Mouse (Mus musculus) urinary bladder, postnatal 25 days (tissue): Measurements from ENCODE around the gene Slitrk6.

Source experiments
- DNase-seq: peaks from one replicate; pipeline ENCODE4 v3.0.0; 2022; ENCODE audit warnings: low spot score

Gene Slitrk6

DNA sequence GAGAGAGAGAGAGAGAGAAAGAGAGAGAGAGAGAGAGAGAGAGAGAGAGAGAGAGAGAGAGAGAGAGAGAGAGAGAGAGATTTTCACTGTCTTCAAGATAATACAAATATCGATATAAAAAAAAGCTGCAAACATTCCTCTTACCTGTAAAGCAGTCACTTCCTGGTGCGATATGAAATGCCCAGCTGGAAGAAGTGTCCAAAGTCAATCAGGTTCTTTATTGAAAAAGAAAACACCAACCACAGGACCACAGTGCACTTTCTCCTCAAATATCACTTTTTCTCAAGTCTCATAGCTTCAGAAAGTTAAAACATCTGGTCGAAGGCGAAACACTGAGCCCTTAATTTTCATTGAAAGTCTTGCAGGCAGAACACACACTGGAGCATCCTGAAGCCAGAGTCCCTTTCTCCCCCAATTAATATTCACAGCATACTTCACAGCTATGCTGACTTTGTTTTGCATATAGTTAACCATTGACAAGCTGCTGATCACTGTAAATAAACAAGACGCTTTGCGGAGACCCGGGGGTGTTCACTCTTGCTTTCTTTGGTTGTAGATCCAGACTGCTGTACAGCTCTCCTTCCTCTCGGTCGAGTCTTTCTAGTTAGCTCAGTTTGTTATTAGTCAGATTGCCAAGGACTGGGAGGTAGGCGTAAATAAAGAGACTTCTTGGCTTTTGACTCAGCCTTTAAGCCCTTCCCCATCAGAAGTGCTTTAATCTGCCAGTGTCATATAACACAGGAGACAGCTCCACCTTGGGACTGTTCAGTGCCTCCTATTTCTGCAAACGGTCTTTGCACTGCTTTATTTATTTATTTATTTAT, at the start of gene Slitrk6:
Gene Slitrk6, minus strand, starts transcription at position 666 of the 824 bp plus-strand sequence.
- no peak for DNase-seq

DNA sequence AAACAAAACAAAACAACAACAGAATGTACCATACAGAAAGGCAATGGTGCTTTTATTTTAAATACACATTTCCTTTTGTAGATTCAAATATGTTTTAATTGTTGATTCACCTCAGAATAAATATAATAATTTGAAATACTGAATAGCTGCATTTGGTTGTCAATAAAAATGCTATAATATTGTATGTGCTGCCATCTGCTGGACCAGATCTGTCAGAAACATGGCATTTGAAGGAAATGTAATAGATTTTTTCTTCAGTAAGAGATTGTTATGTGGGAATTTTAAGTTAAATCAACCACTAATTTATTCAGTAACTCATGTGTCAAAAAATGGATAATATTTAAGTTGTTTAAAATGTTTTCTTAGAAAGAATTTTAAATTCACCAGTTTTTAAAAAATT, 22.6 kb upstream of the Slitrk6 start:
- no peak for DNase-seq

DNA sequence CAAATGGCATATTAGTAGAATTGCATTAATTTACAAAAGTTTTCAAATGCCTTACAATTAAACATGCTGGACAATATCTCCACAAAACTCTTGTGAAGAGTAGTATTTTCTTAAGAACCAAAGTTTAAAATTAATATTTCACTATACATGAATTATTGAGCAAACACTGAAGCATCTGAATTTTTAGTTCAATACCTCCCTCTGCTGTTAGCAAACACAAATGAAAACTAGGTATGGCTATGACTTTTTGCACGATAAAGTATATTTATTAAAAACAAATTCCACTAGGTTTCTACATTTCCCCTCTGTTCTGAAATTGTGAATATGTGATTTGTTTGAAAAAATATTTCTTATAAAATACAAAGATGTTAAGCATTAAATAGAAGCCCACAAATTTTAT, 15.7 kb upstream of the Slitrk6 start:
- DNase-seq = no peak

DNA sequence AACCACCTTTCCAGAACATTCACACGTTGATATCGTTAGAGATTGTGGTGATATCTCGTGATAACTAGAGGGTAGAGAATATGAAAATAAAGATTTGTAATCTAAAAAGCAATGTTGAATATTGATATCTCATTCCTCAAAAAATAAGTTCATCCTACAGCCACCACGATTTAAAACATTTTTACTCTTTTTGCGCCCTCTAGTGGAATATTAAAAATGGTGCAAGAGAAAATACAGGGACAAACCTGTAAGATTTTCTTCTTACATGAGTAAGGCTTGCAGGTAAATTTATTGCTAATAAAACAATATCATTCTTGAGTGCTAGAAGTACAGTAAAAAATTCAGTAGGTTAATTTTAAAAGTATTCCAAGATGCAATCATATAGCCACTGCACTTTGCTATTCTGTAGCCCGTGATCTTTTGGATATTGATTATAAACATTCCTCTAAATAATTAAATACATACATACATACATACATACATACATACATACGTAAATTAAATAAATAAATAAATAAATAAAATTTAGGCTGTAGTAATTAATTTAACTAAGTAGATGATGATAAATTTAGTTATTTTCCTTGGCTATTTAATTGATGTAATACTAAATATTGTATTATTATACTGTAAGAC, 7.8 kb upstream of the Slitrk6 start:
- no peak for DNase-seq

GRCm38 (mm10) chr14:110760909-110761308, 6.0 kb upstream of the Slitrk6 start:
- no peak for DNase-seq

DNA sequence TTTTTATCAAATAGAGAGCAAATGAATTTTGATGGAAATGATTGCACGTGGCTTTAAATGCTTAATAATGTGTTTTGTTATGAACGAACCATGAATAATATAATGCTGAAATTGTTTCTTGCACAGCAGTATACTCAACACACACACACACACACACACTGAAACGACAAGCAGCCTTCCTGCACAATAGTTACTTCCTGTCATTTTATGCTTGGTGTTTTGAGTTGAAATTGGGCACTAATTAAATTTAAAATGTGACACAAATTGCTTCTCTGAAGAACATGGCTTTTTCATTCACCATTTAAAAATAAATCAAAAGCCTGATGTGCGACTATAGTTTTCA, 330 bp upstream of the Slitrk6 start:
- no peak for DNase-seq

DNA sequence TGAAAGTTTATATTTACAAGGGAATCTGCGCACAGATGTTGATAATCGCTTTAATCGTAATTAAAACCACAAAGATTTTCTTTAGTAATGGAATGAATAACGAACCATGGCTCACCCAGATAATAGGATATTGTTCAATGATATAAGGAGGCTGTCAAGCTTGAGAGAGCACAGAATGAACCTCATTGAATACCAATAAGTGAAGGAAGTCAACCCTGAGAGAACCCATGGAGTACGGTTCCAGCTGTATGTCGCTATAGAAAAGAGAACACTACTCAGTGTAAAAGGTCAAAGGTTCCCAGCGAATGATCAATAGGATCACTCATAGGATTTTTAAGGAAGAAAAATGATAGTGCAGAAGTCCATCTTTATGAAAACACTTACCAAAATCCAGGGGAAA, 15.1 kb downstream of the Slitrk6 start:
- DNase-seq = no peak

DNA sequence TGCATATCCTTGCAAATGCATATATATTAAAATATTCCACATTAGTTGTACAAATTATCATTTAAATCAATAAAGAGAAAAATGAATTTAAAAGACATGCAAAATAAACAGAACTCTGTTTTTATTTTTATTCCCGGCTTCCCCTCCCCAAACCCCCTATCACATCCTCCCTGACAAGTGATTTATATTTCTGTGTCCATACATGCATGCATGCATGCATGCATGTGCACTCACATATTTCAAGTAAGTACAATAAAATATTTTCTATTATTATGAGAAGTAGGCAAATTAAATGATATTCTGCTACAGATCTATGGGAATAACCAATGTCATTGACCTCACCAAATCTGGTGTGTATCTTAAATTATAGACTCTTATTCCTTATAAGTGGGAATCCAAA, 15.6 kb downstream of the Slitrk6 start:
- DNase-seq = no peak

DNA sequence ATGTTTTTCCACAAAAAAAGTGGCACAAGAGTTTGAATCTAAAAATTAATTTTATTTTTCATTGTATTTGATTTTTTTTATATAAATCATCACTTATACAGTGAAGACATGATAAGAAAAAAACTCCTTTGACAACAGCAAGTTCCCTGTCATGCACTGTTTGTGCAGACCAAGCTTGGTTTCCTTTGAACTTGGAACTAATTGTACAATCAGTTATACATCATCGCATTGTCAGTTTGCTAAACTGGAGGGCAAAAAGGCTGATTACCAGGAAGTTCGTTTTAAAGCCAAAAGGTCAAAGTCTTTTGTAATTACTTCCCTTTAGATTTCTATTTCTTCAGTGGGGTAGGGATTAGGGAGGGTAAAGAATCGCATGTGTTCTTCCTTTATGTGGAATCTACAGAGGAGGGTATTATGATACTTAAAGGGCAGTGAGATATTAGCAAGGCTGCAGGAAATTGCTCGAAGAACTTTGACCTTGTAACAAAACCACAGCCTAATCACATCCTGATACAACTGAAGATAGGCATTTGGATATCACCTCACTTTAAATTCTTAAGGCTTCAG, 26.5 kb downstream of the Slitrk6 start:
- no peak for DNase-seq

GRCm38 (mm10) chr14:110724026-110724576, 30.8 kb downstream of the Slitrk6 start:
- DNase-seq = no peak
